Mouse (Mus musculus): ENCODE measurements around the gene Slc5a4b.

DNA sequence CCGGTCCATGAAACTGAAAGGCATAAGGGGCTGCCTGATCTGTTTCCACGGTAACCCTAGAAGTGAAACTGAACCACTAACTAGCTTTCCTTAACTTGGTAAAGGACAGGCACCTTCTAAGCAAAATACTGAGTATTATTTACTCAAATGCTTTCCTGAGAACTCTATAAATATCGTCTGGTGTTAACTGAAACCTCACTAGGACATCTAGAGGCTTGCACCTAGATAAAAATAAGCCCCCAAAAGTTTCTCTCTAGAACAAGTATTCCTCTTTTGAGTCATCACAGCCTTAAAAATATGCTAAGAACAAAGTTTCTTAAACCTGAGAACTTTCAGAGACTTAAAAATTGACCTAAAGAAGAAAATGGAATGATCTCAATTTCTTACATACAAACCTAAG lies 93.9 kb downstream of the Slc5a4b start:
- no peak for TF ChIP-seq CTCF (IDR thresholded peaks at IDR 0.05; ENCODE audit: control insufficient read depth, insufficient read depth, low read length)
- no peak for TF ChIP-seq POLR2A (IDR thresholded peaks at IDR 0.05; ENCODE audit: borderline replicate concordance, control insufficient read depth, low read depth, low read length)

All from bone marrow, adult 2 months (tissue).